Mouse (Mus musculus): ENCODE data around the gene Pard3b. TPM values are rescaled to one million over a fixed set of nuclear protein-coding genes. Genes with fewer than 3 reads are reported as not detected.

Gene Pard3b
- polyA plus RNA-seq, 1 experiment, result 0.42 TPM

DNA sequence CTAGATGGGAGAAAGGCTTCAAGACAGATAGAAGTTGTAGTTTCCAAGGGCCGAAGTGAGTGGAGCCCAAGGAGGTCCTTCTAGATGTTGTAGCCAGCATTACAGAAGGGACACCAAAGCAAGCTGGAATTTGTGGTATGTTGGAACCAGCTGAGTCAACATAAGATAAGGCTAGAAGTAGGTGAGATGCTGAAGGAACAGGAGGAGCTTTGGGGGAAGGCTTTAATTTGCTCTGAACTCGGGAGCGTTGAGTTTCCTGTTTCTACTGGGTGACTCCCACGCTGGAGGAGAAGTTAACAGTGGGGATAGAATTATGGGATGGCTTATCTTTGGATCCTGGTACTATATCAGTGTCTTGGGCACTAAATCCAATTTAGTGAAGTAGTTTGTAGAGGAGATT is 3.3 kb downstream of the Pard3b start:
- no peak overlapping the region for H3K9ac ChIP-seq (ENCODE audit: low read depth, poor library complexity, severe bottlenecking)
- TF ChIP-seq EP300 (IDR thresholded peaks at IDR 0.05; ENCODE audit: insufficient read depth, low read depth, low read length) (no peak), CTCF (IDR thresholded peaks at IDR 0.05; ENCODE audit: low read depth, low read length) (no peak), POLR2A (IDR thresholded peaks at IDR 0.05; ENCODE audit: insufficient read depth, low read length) (no peak)
- H3K27ac ChIP-seq (ENCODE audit: insufficient read depth, low read length), result no peak overlapping the region
- H3K4me3 ChIP-seq (ENCODE audit: low read depth, low read length), result no peak overlapping the region
- no peaks in the 10 kb centered on the region for H3K4me1 ChIP-seq (ENCODE audit: control insufficient read depth, insufficient read depth, low read length)
- H3K9me3 ChIP-seq (replicated peaks; ENCODE audit: control insufficient read depth, insufficient read depth, low read length, poor library complexity, severe bottlenecking), result no peaks in the 10 kb centered on the region
- no peaks in the 10 kb centered on the region for H3K36me3 ChIP-seq (ENCODE audit: control insufficient read depth, insufficient read depth, low read length, poor library complexity, severe bottlenecking)
- H3K27me3 ChIP-seq (ENCODE audit: control insufficient read depth, insufficient read depth, low read length, poor library complexity, severe bottlenecking), result 0 out of 2 replicates have a peak, but pooled peaks cover 3% of the 10 kb centered on the region

GRCm38 (mm10) chr1:61645062-61645461 is 6.4 kb downstream of the Pard3b start:
- no peaks in the 10 kb centered on the region for H3K36me3 ChIP-seq (ENCODE audit: control insufficient read depth, insufficient read depth, low read length, poor library complexity, severe bottlenecking)
- no peak overlapping the region for H3K4me3 ChIP-seq (ENCODE audit: low read depth, low read length)
- H3K27me3 ChIP-seq (ENCODE audit: control insufficient read depth, insufficient read depth, low read length, poor library complexity, severe bottlenecking), result no peaks in the 10 kb centered on the region
- H3K9me3 ChIP-seq (replicated peaks; ENCODE audit: control insufficient read depth, insufficient read depth, low read length, poor library complexity, severe bottlenecking), result no peaks in the 10 kb centered on the region
- TF ChIP-seq CTCF (IDR thresholded peaks at IDR 0.05; ENCODE audit: low read depth, low read length) (no peak), EP300 (IDR thresholded peaks at IDR 0.05; ENCODE audit: insufficient read depth, low read depth, low read length) (no peak), POLR2A (IDR thresholded peaks at IDR 0.05; ENCODE audit: insufficient read depth, low read length) (no peak)
- H3K4me1 ChIP-seq (ENCODE audit: control insufficient read depth, insufficient read depth, low read length), result no peaks in the 10 kb centered on the region
- no peak overlapping the region for H3K9ac ChIP-seq (ENCODE audit: low read depth, poor library complexity, severe bottlenecking)
- H3K27ac ChIP-seq (ENCODE audit: insufficient read depth, low read length), result no peak overlapping the region

- H3K4me1 ChIP-seq (ENCODE audit: control insufficient read depth, insufficient read depth, low read length), result no peaks in the 10 kb centered on the region
- no peak overlapping the region for H3K4me3 ChIP-seq (ENCODE audit: low read depth, low read length)
- H3K27ac ChIP-seq (ENCODE audit: insufficient read depth, low read length), result no peak overlapping the region
- H3K9ac ChIP-seq (ENCODE audit: low read depth, poor library complexity, severe bottlenecking), result no peak overlapping the region
- no peaks in the 10 kb centered on the region for H3K9me3 ChIP-seq (replicated peaks; ENCODE audit: control insufficient read depth, insufficient read depth, low read length, poor library complexity, severe bottlenecking)
- H3K36me3 ChIP-seq (ENCODE audit: control insufficient read depth, insufficient read depth, low read length, poor library complexity, severe bottlenecking), result no peaks in the 10 kb centered on the region
- TF ChIP-seq EP300 (IDR thresholded peaks at IDR 0.05; ENCODE audit: insufficient read depth, low read depth, low read length) (no peak), POLR2A (IDR thresholded peaks at IDR 0.05; ENCODE audit: insufficient read depth, low read length) (no peak), CTCF (IDR thresholded peaks at IDR 0.05; ENCODE audit: low read depth, low read length) (no peak)
- no peaks in the 10 kb centered on the region; the same call in 1 of the 2 replicates for H3K27me3 ChIP-seq (ENCODE audit: control insufficient read depth, insufficient read depth, low read length, poor library complexity, severe bottlenecking)
These were observed 11.3 kb downstream of the Pard3b start for GRCm38 (mm10) chr1:61649964-61650363.

- Histone ChIP-seq H3K4me1 (ENCODE audit: control insufficient read depth, insufficient read depth, low read length) (no peaks in the 10 kb centered on the region), H3K27ac (ENCODE audit: insufficient read depth, low read length) (no peak overlapping the region), H3K9ac (ENCODE audit: low read depth, poor library complexity, severe bottlenecking) (no peak overlapping the region), H3K9me3 (replicated peaks; ENCODE audit: control insufficient read depth, insufficient read depth, low read length, poor library complexity, severe bottlenecking) (no peaks in the 10 kb centered on the region), H3K27me3 (ENCODE audit: control insufficient read depth, insufficient read depth, low read length, poor library complexity, severe bottlenecking) (no peaks in the 10 kb centered on the region; the same call in 1 of the 2 replicates), H3K4me3 (ENCODE audit: low read depth, low read length) (no peak overlapping the region), H3K36me3 (ENCODE audit: control insufficient read depth, insufficient read depth, low read length, poor library complexity, severe bottlenecking) (no peaks in the 10 kb centered on the region)
- TF ChIP-seq POLR2A (IDR thresholded peaks at IDR 0.05; ENCODE audit: insufficient read depth, low read length), result no peak
These were observed 13.0 kb downstream of the Pard3b start for GRCm38 (mm10) chr1:61651454-61652271.

GRCm38 (mm10) chr1:61657760-61658159 is 19.1 kb downstream of the Pard3b start:
- H3K36me3 ChIP-seq (ENCODE audit: control insufficient read depth, insufficient read depth, low read length, poor library complexity, severe bottlenecking), result no peaks in the 10 kb centered on the region
- H3K9ac ChIP-seq (ENCODE audit: low read depth, poor library complexity, severe bottlenecking), result no peak overlapping the region
- no peaks in the 10 kb centered on the region for H3K27me3 ChIP-seq (ENCODE audit: control insufficient read depth, insufficient read depth, low read length, poor library complexity, severe bottlenecking)
- TF ChIP-seq CTCF (IDR thresholded peaks at IDR 0.05; ENCODE audit: low read depth, low read length) (no peak), EP300 (IDR thresholded peaks at IDR 0.05; ENCODE audit: insufficient read depth, low read depth, low read length) (no peak), POLR2A (IDR thresholded peaks at IDR 0.05; ENCODE audit: insufficient read depth, low read length) (no peak)
- H3K27ac ChIP-seq (ENCODE audit: insufficient read depth, low read length), result no peak overlapping the region
- no peaks in the 10 kb centered on the region for H3K4me1 ChIP-seq (ENCODE audit: control insufficient read depth, insufficient read depth, low read length)
- no peaks in the 10 kb centered on the region for H3K9me3 ChIP-seq (replicated peaks; ENCODE audit: control insufficient read depth, insufficient read depth, low read length, poor library complexity, severe bottlenecking)
- no peak overlapping the region for H3K4me3 ChIP-seq (ENCODE audit: low read depth, low read length)

GRCm38 (mm10) chr1:61659931-61660330 is 21.3 kb downstream of the Pard3b start:
- Histone ChIP-seq H3K9me3 (replicated peaks; ENCODE audit: control insufficient read depth, insufficient read depth, low read length, poor library complexity, severe bottlenecking) (no peaks in the 10 kb centered on the region), H3K4me3 (ENCODE audit: low read depth, low read length) (no peak overlapping the region), H3K27me3 (ENCODE audit: control insufficient read depth, insufficient read depth, low read length, poor library complexity, severe bottlenecking) (no peaks in the 10 kb centered on the region), H3K36me3 (ENCODE audit: control insufficient read depth, insufficient read depth, low read length, poor library complexity, severe bottlenecking) (no peaks in the 10 kb centered on the region), H3K27ac (ENCODE audit: insufficient read depth, low read length) (no peak overlapping the region), H3K4me1 (ENCODE audit: control insufficient read depth, insufficient read depth, low read length) (no peaks in the 10 kb centered on the region), H3K9ac (ENCODE audit: low read depth, poor library complexity, severe bottlenecking) (no peak overlapping the region)
- no peak for TF ChIP-seq POLR2A (IDR thresholded peaks at IDR 0.05; ENCODE audit: insufficient read depth, low read length)
- no peak for TF ChIP-seq CTCF (IDR thresholded peaks at IDR 0.05; ENCODE audit: low read depth, low read length)
- TF ChIP-seq EP300 (IDR thresholded peaks at IDR 0.05; ENCODE audit: insufficient read depth, low read depth, low read length), result no peak

All from ES-Bruce4 (cell line).